Mouse (Mus musculus) olfactory bulb, adult 2 months (tissue): ENCODE results near the gene Tbc1d10a.

Experiments used
- CTCF ChIP-seq: fragments of 200-500 bp; IDR thresholded peaks from 2 replicates; pipeline ENCODE4 v1.5.1; 2012; ENCODE audit warnings: low read depth, mild to moderate bottlenecking, low read length, moderate library complexity; ENCODE audit not compliant: insufficient read depth
- POLR2A ChIP-seq: fragments of 200-500 bp; IDR thresholded peaks from 2 replicates; pipeline ENCODE4 v1.6.1; 2012; ENCODE audit warnings: mild to moderate bottlenecking, low read depth, low read length, moderate library complexity; ENCODE audit not compliant: insufficient read depth

- TF ChIP-seq CTCF (no peak), POLR2A (no peak)
Observed at GRCm38 (mm10) chr11:4235052-4235655, 48.6 kb downstream of the Tbc1d10a start.
